Mouse (Mus musculus) ES-Bruce4 (cell line): ENCODE measurements around the gene Tbc1d22a.
"Not testable (repeated sequence)": the region's sequence is repeated elsewhere in the genome, so short reads cannot be mapped to it uniquely, and the experiment has no call there.

Experiments used
- CTCF ChIP-seq: IDR thresholded peaks from one replicate; pipeline ENCODE4 v1.8.1; 2011; ENCODE audit warnings: low read depth, low read length
- EP300 ChIP-seq: IDR thresholded peaks from 2 replicates; pipeline ENCODE4 v1.6.1; 2011; ENCODE audit warnings: low read depth, low read length; ENCODE audit not compliant: insufficient read depth
- POLR2A ChIP-seq: IDR thresholded peaks from one replicate; pipeline ENCODE4 v1.8.1; 2011; ENCODE audit warnings: low read length; ENCODE audit not compliant: insufficient read depth

DNA sequence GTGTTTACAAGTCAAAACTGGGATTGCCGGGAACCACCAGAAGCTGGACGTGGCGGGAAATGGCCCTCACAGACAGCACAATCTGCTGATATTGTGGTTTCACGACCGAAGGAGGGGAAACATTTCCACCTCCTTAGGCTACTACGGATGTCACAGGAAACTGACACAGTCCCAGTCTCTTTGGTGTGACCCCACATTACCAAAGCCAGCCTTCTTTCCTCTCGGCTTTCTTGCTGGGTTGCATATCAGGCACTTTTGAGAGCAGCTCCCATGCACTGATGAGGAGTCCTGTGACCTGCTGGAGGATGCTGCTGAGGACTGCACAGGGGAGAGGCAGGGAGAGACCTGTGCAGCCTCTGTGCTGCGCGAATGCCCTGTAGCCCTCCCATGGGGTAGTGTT is 2.4 kb downstream of the Tbc1d22a start:
- TF ChIP-seq CTCF, POLR2A, EP300: not testable (repeated sequence)
